Mouse (Mus musculus) embryonic facial prominence, embryonic 14.5 days (tissue): ENCODE results near the gene Epop. TPM values are rescaled to one million over a fixed set of nuclear protein-coding genes. Genes with fewer than 3 reads are reported as not detected.

ENCODE experiments used
- ATAC-seq: fragments of 200-750 bp; cut with Nextera tagmentation; 2 replicates; pipeline ENCODE4 v1.8.0; 2017; ENCODE audit warnings: low read depth, moderate number of reproducible peaks, moderate TSS enrichment
- DNase-seq: peaks from one replicate; pipeline ENCODE4 v3.0.0-alpha.2; 2015; ENCODE audit warnings: low spot score
- H3K27ac ChIP-seq: fragments of 300-500 bp; sonication (generic); replicated peaks from 2 replicates; pipeline ENCODE4 v1.5.1; 2014; ENCODE audit warnings: low read depth, mild to moderate bottlenecking, low read length, moderate library complexity
- H3K27me3 ChIP-seq: fragments of 300-500 bp; sonication (generic); replicated peaks from 2 replicates; pipeline ENCODE4 v1.6.1; 2014; ENCODE audit warnings: low read length; ENCODE audit not compliant: control insufficient read depth, insufficient read depth
- H3K36me3 ChIP-seq: fragments of 300-500 bp; sonication (generic); 2 replicates; pipeline ENCODE4 v1.6.1; 2014; ENCODE audit warnings: low read length, mixed read lengths; ENCODE audit not compliant: control insufficient read depth, insufficient read depth
- H3K4me1 ChIP-seq: fragments of 300-500 bp; sonication (generic); 2 replicates; pipeline ENCODE4 v1.6.1; 2014; ENCODE audit warnings: antibody characterized with exemption, low read length; ENCODE audit not compliant: control insufficient read depth, insufficient read depth
- H3K4me2 ChIP-seq: fragments of 300-500 bp; sonication (generic); 2 replicates; pipeline ENCODE4 v1.6.1; 2014; ENCODE audit warnings: low read depth, mild to moderate bottlenecking, low read length, moderate library complexity, mixed read lengths
- H3K4me3 ChIP-seq: fragments of 300-500 bp; sonication (generic); 2 replicates; pipeline ENCODE4 v1.5.1; 2014; ENCODE audit warnings: low read depth, mild to moderate bottlenecking, low read length
- H3K9ac ChIP-seq: fragments of 300-500 bp; sonication (generic); 2 replicates; pipeline ENCODE4 v1.6.1; 2014; ENCODE audit warnings: low read depth, mild to moderate bottlenecking, low read length, moderate library complexity, mixed read lengths
- H3K9me3 ChIP-seq: fragments of 300-500 bp; sonication (generic); 2 replicates; pipeline ENCODE4 v1.6.1; 2016; ENCODE audit warnings: low read length; ENCODE audit not compliant: control insufficient read depth
- WGBS: fragments of 180-500 bp; shearing (Covaris S2); extraction: QIAGEN DNeasy Blood & Tissue Kit; methylation state at CpG from one replicate; pipeline ENCODE4 v1.1.7; 2014; 5-methylcytosine and 5-hydroxymethylcytosine counted together
- polyA plus RNA-seq: library from polyadenylated mRNA; unstranded; fragments of >200 nt; fragmentation: Nextera tagmentation; extraction: Ambion mirVana; gene quantifications from 2 replicates; pipeline ENCODE4 v1.2.1, GENCODE M21; 2014

The Epop gene
- polyA plus RNA-seq, 1 experiment from 2014 or later, result 2.4 TPM

DNA sequence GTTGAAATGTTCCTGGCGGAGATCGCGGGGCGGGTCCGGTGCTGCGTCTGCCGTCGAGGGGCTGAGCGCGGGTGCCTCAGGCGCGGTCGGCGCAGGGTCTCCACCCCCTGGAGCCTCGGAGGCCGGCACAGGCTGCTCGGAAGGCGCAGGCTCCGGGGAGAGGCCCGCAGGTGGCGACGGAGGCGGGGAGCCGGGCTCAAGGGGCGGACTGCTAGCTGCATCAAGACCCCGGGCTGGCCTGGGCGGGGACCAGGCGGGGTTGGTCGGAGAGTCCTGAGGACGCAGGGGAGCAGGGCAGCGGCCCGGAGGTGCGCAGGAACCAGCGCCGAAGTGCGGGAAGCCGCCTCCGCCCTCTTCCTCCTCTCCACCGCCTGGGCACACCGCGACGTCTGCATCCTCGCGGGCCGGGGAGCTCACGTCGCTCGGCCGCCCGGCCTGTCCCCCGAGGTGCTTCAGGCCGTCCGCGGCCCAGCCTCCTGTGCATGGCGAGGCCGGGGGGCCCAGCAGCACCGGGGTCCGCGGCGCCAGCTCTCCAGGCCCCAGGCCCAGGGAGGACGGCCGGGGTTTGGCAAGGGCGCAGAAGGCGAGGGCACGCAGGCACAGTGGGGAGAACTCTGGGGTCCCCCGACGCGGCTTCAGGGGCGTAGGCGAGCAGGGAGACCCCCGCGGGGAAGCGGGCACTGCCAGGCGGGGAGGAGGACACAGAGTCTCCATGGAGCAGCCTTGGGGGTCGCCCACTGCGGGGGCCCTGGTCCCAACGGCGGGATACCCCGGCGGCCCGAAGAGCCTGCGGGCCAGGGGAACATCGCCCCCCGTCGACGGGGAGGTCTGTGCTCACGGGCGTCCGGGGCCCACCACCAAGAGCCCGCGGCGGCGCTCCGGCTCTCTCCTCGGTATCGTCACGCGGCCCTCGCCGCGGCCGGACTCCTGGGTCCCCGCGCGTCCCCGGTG is 659 bp downstream of the Epop start:
- peaks cover 9% of the 10 kb centered on the region for H3K4me1 ChIP-seq
- no peaks in the 10 kb centered on the region for H3K9me3 ChIP-seq
- H3K36me3 ChIP-seq, result no peaks in the 10 kb centered on the region
- no peak overlapping the region for H3K27ac ChIP-seq
- H3K4me2 ChIP-seq, result peak overlapping the region; percentile 95
- ATAC-seq (peak; percentile 13), DNase-seq (no peak)
- H3K4me3 ChIP-seq, result peak overlapping the region; percentile 71
- peaks cover 76% of the 10 kb centered on the region for H3K27me3 ChIP-seq
- 0% methylated on average over 13 of the region's 106 CpGs for WGBS
- H3K9ac ChIP-seq, result peak overlapping the region; percentile 73

DNA sequence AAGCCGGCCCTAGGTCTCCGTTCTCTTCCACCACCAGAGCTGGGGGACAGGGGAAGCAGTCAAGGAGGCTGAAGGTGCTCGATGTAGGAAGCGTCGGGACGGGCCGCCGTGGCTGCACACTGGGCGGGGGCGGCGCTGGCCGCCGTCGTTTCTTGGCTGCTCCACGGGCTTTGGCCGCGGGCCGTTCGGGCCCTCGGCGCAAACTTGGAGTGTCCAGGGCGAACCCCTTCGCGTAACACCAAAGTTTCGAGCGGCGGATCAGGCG is 1.3 kb downstream of the Epop start:
- peaks cover 9% of the 10 kb centered on the region for H3K4me1 ChIP-seq
- ATAC-seq, result no peak
- H3K27me3 ChIP-seq, result peaks cover 77% of the 10 kb centered on the region
- DNase-seq, result no peak
- no peaks in the 10 kb centered on the region for H3K36me3 ChIP-seq
- H3K27ac ChIP-seq, result no peak overlapping the region
- peak overlapping the region; percentile 71 for H3K4me3 ChIP-seq
- 3% methylated on average over 19 of the region's 28 CpGs for WGBS
- no peaks in the 10 kb centered on the region for H3K9me3 ChIP-seq
- H3K9ac ChIP-seq, result peak overlapping the region; percentile 73; the same call in 1 of the 2 replicates
- H3K4me2 ChIP-seq, result peak overlapping the region; percentile 95

DNA sequence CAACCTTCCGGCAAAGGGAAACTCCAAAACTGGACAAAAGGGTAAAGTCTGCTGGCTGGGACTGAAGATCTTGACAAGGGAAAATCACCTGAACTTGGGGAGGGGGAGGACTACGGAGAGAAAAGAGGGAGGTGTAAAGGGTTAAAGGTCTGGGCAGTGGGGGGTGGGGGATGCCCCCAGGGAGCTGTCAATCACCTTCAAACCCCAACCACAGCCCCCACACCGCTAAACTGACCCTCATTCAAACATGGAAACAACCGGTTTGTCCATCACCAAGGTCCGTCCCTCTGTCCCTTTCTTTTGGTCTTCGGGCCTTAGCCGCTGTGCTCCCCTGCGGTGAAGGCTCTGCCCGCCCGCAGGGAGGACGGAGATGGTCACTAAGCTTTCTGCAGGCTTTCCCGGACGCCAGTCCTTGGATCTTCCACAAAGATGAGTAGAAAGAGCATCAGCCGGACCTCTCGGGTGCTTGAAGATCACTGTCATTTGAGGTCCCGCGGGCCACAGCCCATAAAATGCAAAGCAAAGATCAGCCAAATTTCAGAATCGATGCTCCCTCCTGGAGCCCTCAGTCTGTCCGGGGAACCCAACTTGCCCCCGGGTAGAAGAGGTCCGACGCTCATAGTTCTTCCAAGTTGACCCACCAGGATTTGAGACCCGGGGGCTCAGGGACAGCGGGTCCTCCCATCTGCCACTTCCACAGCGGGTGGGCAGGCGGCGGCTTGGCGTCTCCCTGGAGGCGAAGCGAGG is 1.8 kb downstream of the Epop start:
- Histone ChIP-seq H3K36me3 (no peaks in the 10 kb centered on the region), H3K9ac (no peak overlapping the region), H3K9me3 (no peaks in the 10 kb centered on the region), H3K4me1 (peaks cover 9% of the 10 kb centered on the region), H3K4me2 (peak overlapping the region; percentile 95), H3K27ac (no peak overlapping the region), H3K27me3 (peaks cover 77% of the 10 kb centered on the region), H3K4me3 (peak overlapping the region; percentile 71)
- DNase-seq, result no peak
- no peak for ATAC-seq
- WGBS, result 7% methylated on average over 30 of the region's 30 CpGs

DNA sequence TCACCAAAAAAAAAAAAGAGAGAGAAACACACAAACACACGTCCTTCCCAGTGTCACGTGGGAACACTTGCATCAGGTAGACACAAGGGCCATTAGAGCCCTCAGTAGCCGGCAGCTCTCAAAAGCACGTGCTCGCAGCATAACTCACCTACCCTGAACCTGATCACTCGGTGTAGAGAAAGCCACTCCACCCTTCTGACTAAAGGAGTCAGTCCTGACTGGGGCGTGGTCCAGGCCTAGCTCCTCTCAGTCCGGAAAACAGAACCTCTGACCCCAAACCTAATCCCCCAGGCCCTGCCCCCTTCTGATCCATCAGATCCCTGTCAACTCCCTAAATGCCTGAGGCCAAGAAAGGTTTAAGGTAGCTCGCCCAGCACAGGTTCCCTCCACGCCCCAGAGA is 2.7 kb downstream of the Epop start:
- Histone ChIP-seq H3K27me3 (peaks cover 76% of the 10 kb centered on the region), H3K9ac (no peak overlapping the region), H3K9me3 (no peaks in the 10 kb centered on the region), H3K27ac (no peak overlapping the region), H3K4me3 (peak overlapping the region; percentile 15; the same call in 1 of the 2 replicates), H3K4me2 (no peak overlapping the region; the same call in 1 of the 2 replicates), H3K4me1 (peaks cover 9% of the 10 kb centered on the region), H3K36me3 (no peaks in the 10 kb centered on the region)
- WGBS, result 12% methylated on average over 10 of the region's 10 CpGs
- DNase-seq (no peak), ATAC-seq (no peak)

DNA sequence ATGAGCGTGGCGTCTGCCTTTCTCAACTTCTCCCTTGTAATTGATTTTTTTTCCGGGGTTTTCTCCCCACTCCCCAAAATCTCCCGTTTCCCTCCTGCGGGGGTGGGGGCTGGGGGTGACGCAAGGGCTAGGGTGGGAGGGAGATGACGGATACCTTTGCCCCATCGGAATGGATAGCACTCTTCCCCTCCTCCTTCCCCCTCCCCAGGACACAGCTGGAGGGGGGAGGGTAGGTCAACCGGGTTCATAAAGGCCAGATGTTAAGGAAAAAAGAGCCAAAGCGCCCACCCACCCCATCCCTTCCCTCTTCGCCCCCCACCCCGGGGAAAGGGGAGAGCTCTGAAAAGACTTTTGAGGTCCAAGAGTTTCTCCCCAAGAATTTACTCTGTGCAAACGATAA is 3.1 kb downstream of the Epop start:
- ATAC-seq, result no peak
- 6% methylated on average over 13 of the region's 13 CpGs for WGBS

DNA sequence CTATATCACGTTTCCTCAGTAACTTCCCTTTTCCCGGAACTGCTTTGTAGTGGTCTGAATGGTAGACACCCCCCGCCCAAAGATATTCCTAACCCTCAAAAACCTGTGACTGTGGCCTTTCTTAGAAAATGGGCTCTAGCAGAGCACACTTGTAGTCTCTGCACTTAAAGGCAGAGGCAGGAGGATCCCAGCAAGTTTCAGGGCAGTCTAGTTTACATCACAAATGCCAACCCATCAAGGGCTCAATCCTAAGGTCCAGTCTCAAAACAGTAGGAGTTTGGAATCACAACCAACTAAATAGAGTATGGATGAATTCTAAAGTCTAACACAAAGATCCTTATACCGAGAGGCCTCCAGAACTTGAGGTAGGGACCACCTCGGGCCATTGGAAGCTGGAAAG is 4.0 kb downstream of the Epop start:
- Histone ChIP-seq H3K4me3 (no peak overlapping the region), H3K9ac (no peak overlapping the region), H3K36me3 (no peaks in the 10 kb centered on the region), H3K27ac (no peak overlapping the region), H3K4me1 (peaks cover 9% of the 10 kb centered on the region), H3K9me3 (no peaks in the 10 kb centered on the region), H3K27me3 (peaks cover 64% of the 10 kb centered on the region), H3K4me2 (no peak overlapping the region)
- 72% methylated on average over 5 of the region's 5 CpGs for WGBS
- DNase-seq (no peak), ATAC-seq (no peak)

More for the DNA sequence above, 3.1 kb downstream of the Epop start:
- H3K9me3 ChIP-seq, result no peaks in the 10 kb centered on the region
- no peak overlapping the region for H3K9ac ChIP-seq
- H3K4me3 ChIP-seq, result no peak overlapping the region; the same call in 1 of the 2 replicates
- H3K27me3 ChIP-seq, result peaks cover 72% of the 10 kb centered on the region
- no peaks in the 10 kb centered on the region for H3K36me3 ChIP-seq
- no peak for DNase-seq
- H3K4me2 ChIP-seq, result no peak overlapping the region
- no peak overlapping the region for H3K27ac ChIP-seq
- peaks cover 9% of the 10 kb centered on the region for H3K4me1 ChIP-seq

DNA sequence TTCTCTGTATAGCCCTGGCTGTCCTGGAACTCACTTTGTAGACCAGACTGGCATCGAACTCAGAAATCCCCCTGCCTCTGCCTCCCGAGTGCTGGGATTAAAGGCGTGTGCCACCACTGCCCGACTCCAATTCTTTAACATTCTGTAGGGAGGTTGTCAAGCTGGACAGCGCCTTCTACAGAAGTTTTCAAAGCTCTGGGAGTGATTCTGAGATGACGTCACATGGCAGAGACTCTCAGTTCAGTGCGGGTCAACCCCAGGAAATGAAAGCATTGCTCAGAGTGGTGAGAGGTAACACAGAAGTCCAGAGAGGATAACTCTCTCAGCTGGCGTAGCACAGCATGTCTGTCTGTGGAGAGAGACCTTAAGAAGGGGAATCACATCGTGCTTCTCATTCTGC is 6.3 kb downstream of the Epop start:
- no peak overlapping the region for H3K27ac ChIP-seq
- H3K4me3 ChIP-seq, result no peak overlapping the region
- no peak for DNase-seq
- no peak for ATAC-seq
- 54% methylated on average over 9 of the region's 9 CpGs for WGBS
- H3K27me3 ChIP-seq, result peaks cover 41% of the 10 kb centered on the region
- H3K36me3 ChIP-seq, result no peaks in the 10 kb centered on the region
- H3K4me1 ChIP-seq, result peaks cover 4% of the 10 kb centered on the region
- no peak overlapping the region for H3K4me2 ChIP-seq
- no peak overlapping the region for H3K9ac ChIP-seq
- H3K9me3 ChIP-seq, result no peaks in the 10 kb centered on the region

DNA sequence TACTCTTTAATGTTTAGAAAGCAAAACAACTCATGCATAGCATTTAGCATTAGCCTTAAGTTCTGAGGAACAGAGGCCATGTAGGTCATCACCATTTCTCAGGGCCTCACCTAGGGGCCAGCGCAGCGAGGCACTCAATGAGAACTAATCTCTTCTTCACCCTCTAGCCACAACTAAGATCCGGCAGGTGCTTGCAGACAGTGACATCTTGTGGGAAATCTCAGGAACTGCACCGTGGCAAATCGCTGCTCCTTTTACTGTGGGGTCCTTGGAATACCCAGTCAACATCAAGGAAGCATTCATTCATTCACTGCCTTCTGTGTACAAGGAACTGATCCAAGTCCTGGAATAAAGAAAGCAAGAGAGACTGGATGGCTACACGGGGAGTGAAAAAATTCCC is 7.1 kb downstream of the Epop start:
- Histone ChIP-seq H3K4me3 (no peak overlapping the region), H3K27ac (no peak overlapping the region), H3K9me3 (no peaks in the 10 kb centered on the region), H3K36me3 (no peaks in the 10 kb centered on the region), H3K4me1 (peaks cover 4% of the 10 kb centered on the region; the same call in 1 of the 2 replicates), H3K9ac (no peak overlapping the region), H3K27me3 (peaks cover 33% of the 10 kb centered on the region), H3K4me2 (no peak overlapping the region)
- ATAC-seq (peak; percentile 73), DNase-seq (peak; percentile 69)
- under 1% methylated on average over 6 of the region's 6 CpGs for WGBS
